Mouse (Mus musculus): ENCODE data around the gene Exosc7. TPM values are rescaled to one million over a fixed set of nuclear protein-coding genes. Genes with fewer than 3 reads are reported as not detected.

The Exosc7 gene
- total RNA-seq, 2 experiments from 2014 or later: 18.3 to 21.3 TPM

DNA sequence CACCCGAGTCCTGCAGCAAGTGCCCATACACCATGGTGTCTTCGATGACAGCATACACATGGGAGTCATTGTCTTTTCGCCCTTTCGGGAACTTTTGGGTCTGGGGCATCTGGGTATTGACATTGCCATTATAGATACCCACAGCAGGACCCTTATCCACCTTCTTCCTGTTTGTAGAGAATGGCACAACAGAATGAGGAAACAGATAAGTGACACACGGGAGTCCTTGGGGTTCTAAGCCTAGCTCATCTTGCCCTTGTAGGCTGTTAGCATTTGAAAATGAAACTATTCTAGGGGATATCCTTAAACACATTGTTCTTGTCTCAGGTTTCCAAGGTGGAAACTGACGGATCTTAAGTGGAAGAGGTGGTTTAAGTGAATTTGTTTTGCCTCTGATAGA lies 60.7 kb downstream of the Exosc7 start:
- intact Hi-C loops (cut with DNase I): no loop called here

DNA sequence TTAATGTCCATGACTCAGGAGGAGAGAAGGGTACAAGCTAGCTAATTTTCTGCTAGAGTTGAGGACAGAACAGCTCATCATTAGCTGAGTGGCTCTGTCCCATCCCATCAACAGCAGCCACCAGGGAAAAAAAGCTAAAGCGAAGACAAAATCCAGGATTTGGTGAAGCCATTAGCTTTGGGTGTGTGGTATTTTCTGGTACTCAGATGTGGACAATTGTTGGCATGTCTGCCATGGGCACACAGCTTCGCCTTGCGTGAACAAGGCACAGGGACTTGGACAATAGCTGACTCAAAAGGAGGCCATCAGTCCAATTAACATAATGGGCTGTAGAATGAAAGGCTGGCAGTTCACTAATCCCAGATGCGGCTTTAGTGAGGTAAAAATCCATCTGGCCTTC lies 61.3 kb downstream of the Exosc7 start:
- Histone ChIP-seq H3K27ac (no peak overlapping the region), H3K4me3 (no peak overlapping the region)
- DNase-seq: no peak
- intact Hi-C loops (cut with DNase I): no loop called here
- no peak for TF ChIP-seq CTCF (IDR thresholded peaks at IDR 0.05)

More for the DNA sequence above, 60.7 kb downstream of the Exosc7 start:
- Histone ChIP-seq H3K27ac (no peak overlapping the region), H3K4me3 (no peak overlapping the region)
- no peak for DNase-seq
- no peak for TF ChIP-seq CTCF (IDR thresholded peaks at IDR 0.05)

DNA sequence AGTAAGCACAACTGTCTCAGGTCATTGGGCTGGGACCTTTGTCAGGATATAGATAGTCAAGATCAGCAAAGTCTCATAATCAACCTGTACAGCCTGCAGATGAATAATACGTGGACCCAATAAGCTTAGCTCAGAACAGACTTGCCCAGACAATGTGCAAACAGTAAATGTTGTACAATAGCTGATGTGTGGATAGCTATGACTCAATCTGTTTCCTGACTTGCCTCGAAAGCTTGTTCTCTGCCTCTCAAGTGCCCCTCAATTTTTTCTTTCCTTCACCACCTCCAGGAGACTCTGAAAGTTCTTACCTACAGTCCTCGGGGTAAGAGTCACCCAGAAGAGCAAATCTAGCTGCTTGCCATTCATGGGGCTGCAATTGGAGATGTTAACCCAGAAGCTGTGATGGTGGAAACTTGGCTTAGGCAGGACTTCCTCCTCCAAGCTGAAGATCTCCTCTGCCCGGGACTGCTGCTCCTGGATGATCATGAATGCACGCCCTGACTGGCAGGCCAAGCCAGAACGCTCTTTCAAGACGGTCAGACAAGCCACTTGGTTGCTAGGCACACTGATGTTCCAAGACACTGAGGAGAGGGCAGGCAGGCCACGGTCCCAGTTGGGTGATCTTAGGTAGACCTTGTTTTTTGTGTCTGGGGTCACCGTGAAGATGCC lies 64.5 kb downstream of the Exosc7 start:
- Histone ChIP-seq H3K27ac (no peak overlapping the region), H3K4me3 (no peak overlapping the region)
- intact Hi-C loops (cut with DNase I): no loop called here
- TF ChIP-seq CTCF (IDR thresholded peaks at IDR 0.05): no peak
- no peak for DNase-seq

DNA sequence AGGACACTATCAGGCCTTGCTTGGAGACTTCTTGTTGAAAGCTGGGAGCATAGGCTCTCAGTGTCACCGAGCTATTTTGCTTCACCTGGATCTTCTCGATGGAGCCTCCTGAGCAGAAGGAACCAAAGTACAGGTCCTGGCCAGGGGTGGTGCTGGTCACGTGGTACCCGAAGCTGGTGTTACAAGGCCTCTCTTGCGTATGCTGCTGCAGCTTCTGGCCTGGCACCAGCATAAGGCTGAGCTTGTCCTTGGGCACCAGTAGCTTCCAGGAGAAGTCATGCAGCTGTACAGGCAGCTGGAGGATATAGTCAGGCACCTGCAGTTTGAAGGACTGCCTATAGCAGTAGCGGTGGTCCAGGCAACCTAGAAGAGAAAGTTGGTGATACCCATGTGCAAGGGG lies 67.0 kb downstream of the Exosc7 start:
- Histone ChIP-seq H3K4me3 (no peak overlapping the region), H3K27ac (no peak overlapping the region)
- TF ChIP-seq CTCF (IDR thresholded peaks at IDR 0.05): no peak
- no peak for DNase-seq
- intact Hi-C loops (cut with DNase I): no loop called here

DNA sequence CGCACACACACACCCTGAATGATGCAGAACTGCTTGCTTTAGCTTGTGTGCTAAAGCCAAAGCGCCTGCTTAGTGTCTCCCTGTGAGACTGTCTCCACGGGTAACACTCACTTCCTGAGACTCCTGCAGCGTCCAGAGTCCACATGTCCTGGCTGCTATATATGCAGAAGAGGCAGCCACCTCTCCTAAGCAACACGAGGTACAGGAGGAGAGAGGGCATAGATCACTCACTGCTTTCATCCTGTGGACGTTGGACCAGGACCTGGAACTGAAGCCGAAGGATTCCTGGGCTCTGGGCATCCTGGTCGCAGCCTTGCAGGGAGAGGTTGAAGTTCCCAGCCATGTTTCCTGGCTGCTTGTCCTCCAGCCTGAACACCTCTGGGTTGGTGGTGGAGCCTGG lies 70.2 kb downstream of the Exosc7 start:
- no peak for DNase-seq
- Histone ChIP-seq H3K4me3 (no peak overlapping the region), H3K27ac (no peak overlapping the region)
- intact Hi-C loops (cut with DNase I): no loop called here
- TF ChIP-seq CTCF (IDR thresholded peaks at IDR 0.05): no peak

DNA sequence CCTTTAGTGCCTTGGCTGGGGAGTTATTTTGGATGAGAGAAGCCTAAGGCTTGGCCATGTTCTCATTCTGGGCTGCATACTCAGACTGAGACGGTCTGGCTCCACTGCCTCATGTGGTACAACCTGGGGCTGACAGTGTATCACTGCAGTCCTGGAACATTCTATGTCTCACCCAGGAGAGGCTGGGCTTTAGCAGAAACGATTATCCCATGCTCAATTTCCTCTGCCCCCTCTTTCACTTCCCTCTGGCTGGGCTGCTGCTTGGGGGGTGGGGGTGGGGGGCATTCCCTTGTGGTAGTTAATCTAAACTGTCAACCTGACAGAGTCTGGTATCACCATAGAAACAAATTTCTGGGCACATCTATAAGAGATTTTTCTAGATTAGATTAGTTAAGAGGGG lies 72.5 kb downstream of the Exosc7 start:
- Histone ChIP-seq H3K27ac (no peak overlapping the region), H3K4me3 (no peak overlapping the region)
- intact Hi-C loops (cut with DNase I): no loop called here
- DNase-seq: no peak
- no peak for TF ChIP-seq CTCF (IDR thresholded peaks at IDR 0.05)

Other genes starting within 250 kb of the Exosc7 start
- gene Zfp445, start 247.2 kb upstream of the Exosc7 start, total RNA-seq (2021): 10 to 100 TPM; 39.0 to 39.5 TPM
- 1 to 10 TPM; 3.3 to 4.2 TPM for gene Zkscan7, start 227.5 kb upstream of the Exosc7 start, total RNA-seq (2021)
- gene Zfp105, start 190.1 kb upstream of the Exosc7 start, total RNA-seq (2021): 1 to 10 TPM in 1 of 2 experiments, under 1 TPM in 1; 0.89 to 1.0 TPM
- gene 1110059G10Rik, start 162.2 kb upstream of the Exosc7 start, total RNA-seq (2021): 10 to 100 TPM; 10.4 to 11.3 TPM
- under 1 TPM in 1 of 2 experiments, not detected in 1; 0.17 TPM for gene Kif15, start 162.2 kb upstream of the Exosc7 start, total RNA-seq (2021)
- gene Tmem42, start 91.9 kb upstream of the Exosc7 start, total RNA-seq (2021): 10 to 100 TPM in 1 of 2 experiments, 1 to 10 TPM in 1; 9.2 to 10.5 TPM
- gene Tgm4, start 78.5 kb upstream of the Exosc7 start, total RNA-seq (2021): under 1 TPM in 1 of 2 experiments, not detected in 1; 0.56 TPM
- 10 to 100 TPM; 53.2 to 55.8 TPM for gene Zdhhc3, start within 50 bp of the Exosc7 start, total RNA-seq (2021)
- gene Clec3b, start 37.7 kb downstream of the Exosc7 start, total RNA-seq (2021): 10 to 100 TPM; 33.5 to 50.2 TPM
- not detected for gene Cdcp1, start 102.8 kb downstream of the Exosc7 start, total RNA-seq (2021)
- gene Tmem158, start 147.5 kb downstream of the Exosc7 start, total RNA-seq (2021): 1 to 10 TPM in 1 of 2 experiments, under 1 TPM in 1; 0.23 to 1.1 TPM

All from gastrocnemius, adult 2 months (tissue).